Mouse (Mus musculus): ENCODE results near the gene Tsga10ip. TPM values are rescaled to one million over a fixed set of nuclear protein-coding genes. Genes with fewer than 3 reads are reported as not detected.

Tsga10ip gene
- polyA plus RNA-seq, 1 experiment from 2014 or later = 0.39 TPM

DNA sequence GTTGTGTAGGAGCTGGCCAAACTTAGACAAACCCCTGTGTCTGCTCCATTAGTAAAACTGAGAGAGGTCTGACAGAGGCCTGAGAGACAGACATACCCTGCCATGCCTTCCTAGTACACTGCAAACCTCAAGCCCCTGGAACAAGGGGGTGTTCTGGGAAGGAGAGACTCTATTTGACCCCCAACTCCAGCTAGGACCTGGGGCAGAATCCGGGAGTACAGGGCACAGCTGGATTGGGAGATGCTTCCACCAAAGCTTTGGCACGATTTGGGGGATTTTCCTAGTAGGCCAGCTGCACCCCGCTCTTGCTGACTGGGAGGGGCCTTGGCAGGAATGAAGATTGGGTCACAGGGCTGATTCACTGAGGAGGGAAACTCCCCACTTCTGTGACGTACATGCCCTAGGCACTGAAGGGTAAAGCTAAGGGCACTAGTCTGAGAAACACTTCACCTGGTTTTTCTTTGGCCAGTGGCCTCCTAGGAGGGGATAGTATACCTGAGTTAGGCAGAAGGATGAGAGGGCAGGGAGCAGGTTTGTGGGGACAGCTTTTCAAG, 29.7 kb upstream of the Tsga10ip start:
- Histone ChIP-seq H3K4me3 (no peak overlapping the region), H3K4me1 (peaks cover 13% of the 10 kb centered on the region), H3K36me3 (ENCODE audit: poor library complexity, severe bottlenecking) (peaks cover 13% of the 10 kb centered on the region), H3K4me2 (no peak overlapping the region), H3K9ac (no peak overlapping the region), H3K27ac (no peak overlapping the region), H3K9me3 (replicated peaks) (no peaks in the 10 kb centered on the region), H3K27me3 (0 out of 2 replicates have a peak, but pooled peaks cover 3% of the 10 kb centered on the region)
- no peak for ATAC-seq
- 84% methylated on average over 4 of the region's 4 CpGs for WGBS

DNA sequence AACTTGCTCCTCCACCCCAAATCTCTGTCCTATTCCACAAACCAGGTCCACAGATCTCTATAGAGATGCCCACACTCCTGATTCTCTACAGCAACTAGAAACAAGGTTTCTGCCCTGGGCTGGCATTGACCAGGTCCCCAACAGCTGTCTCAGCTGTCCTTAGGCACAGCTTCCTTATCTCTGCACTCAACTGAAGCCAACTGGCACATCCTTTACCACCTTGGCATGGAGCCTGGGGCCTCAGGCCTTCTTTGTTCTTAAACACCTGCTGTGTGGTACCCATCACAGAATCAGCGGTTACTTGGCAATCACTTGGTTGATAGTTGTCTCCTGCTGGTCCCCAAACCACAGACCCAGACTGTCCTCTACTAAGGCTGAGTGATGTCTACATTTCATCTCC, 28.1 kb upstream of the Tsga10ip start:
- no peak for ATAC-seq
- H3K4me2 ChIP-seq = no peak overlapping the region
- H3K36me3 ChIP-seq (ENCODE audit: poor library complexity, severe bottlenecking) = peaks cover 24% of the 10 kb centered on the region
- H3K4me3 ChIP-seq = no peak overlapping the region
- no peaks in the 10 kb centered on the region for H3K9me3 ChIP-seq (replicated peaks)
- H3K27ac ChIP-seq = no peak overlapping the region
- 86% methylated on average over 1 of the region's 1 CpGs for WGBS
- H3K27me3 ChIP-seq = no peaks in the 10 kb centered on the region
- H3K4me1 ChIP-seq = peaks cover 29% of the 10 kb centered on the region
- no peak overlapping the region for H3K9ac ChIP-seq

DNA sequence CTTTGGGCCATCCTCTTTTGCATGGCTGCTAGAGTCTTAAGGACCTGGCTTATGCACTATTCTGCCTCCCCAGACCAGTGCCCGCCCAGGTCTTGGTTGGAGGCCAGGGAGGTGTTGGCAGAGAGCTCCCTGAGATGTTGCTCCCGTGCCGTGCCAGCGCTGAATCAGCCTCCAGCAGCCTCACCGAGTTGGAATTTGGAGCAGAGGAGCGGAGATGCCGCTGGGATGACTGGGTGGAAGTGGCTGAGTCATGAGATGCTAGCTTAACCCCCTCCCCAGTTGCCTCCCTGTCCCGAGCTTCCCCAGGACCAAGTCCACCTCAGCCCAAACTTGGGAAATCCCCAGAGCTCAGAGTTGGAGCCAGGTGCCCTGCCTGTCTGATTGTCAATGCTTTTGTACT, 27.5 kb upstream of the Tsga10ip start:
- ATAC-seq = no peak
- H3K9me3 ChIP-seq (replicated peaks) = no peaks in the 10 kb centered on the region
- H3K4me1 ChIP-seq = peaks cover 29% of the 10 kb centered on the region
- no peaks in the 10 kb centered on the region for H3K27me3 ChIP-seq
- peaks cover 24% of the 10 kb centered on the region for H3K36me3 ChIP-seq (ENCODE audit: poor library complexity, severe bottlenecking)
- H3K4me2 ChIP-seq = no peak overlapping the region
- H3K27ac ChIP-seq = no peak overlapping the region
- WGBS = 76% methylated on average over 8 of the region's 8 CpGs
- H3K9ac ChIP-seq = no peak overlapping the region
- H3K4me3 ChIP-seq = no peak overlapping the region

DNA sequence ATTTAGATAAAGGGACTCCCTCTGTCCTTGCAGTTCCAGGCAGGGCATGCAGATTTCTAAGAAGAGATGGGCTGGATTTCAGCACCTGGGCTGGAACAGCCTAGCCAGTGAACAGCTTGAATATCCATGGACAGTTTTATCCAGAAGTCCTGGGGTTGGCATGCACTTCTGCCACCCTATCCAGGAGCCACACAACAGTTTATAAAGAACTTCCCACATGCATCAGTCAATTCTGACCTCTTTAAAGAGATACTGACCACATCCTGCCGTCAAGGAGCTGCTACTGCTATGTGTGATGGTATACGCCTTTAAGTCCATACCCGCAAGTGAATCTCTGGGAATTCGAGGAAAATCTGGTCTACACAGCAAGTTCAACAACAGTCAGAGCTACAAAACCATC, 26.9 kb upstream of the Tsga10ip start:
- no peak overlapping the region for H3K4me3 ChIP-seq
- H3K27me3 ChIP-seq = no peaks in the 10 kb centered on the region
- H3K4me1 ChIP-seq = peaks cover 29% of the 10 kb centered on the region
- no peak overlapping the region for H3K4me2 ChIP-seq
- no peaks in the 10 kb centered on the region for H3K9me3 ChIP-seq (replicated peaks)
- no peak overlapping the region for H3K9ac ChIP-seq
- H3K27ac ChIP-seq = no peak overlapping the region
- WGBS = 87% methylated on average over 4 of the region's 4 CpGs
- ATAC-seq = no peak
- peaks cover 24% of the 10 kb centered on the region for H3K36me3 ChIP-seq (ENCODE audit: poor library complexity, severe bottlenecking)

DNA sequence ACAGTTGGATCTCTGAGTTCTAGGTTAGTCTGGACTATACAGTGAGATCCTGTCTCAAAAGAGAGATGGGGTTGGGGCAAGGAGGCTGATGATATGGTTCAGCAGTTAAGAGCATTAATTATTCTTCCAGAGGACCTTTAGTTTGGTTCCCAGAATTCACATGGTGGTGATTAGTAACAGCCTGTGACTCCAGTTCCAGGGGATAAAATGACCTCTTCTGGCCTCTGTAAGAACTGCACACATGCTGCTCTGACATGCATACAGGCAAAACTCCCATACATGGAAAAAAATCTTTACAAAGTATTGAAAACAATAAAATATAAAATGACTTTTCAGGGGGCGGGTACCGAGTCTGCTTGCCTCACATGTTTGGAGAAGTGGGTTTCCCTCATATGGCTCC, 25.8 kb upstream of the Tsga10ip start:
- Histone ChIP-seq H3K4me2 (no peak overlapping the region), H3K9ac (no peak overlapping the region), H3K4me1 (peaks cover 33% of the 10 kb centered on the region), H3K36me3 (ENCODE audit: poor library complexity, severe bottlenecking) (peaks cover 27% of the 10 kb centered on the region), H3K4me3 (no peak overlapping the region), H3K27me3 (no peaks in the 10 kb centered on the region), H3K27ac (no peak overlapping the region), H3K9me3 (replicated peaks) (no peaks in the 10 kb centered on the region)
- WGBS = 86% methylated on average over 2 of the region's 2 CpGs
- no peak for ATAC-seq

DNA sequence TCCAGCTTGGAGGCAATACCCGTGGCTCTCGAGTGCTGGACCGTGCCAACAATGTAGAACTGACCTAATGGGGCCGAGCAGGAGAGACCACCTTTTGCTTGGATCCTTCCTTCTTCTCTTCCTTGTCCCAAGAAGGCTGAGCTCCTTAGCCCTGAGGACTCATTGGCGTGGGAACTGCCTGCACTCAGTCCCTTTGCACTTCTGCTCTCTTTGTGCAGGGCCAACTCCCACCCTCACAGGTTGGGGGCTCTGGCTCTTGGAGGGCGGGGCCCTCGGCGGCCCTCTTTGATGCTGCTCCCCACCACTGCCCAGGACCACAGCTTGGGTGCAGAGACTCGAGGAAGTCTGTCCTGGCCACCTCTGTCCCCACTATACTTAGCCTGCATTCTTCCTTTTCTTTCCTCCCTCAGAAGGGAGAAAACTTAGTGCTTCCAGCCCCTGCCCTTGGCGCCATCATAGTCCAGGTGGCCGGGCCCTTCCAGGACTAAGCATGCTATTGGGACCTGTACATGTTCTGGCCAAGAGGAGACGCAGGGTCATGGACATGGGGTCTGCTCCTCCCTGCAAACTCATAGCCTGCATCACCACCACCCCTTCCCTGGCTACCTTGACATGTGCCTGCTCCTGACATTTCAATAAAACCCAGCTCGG, 24.4 kb upstream of the Tsga10ip start:
- 95% methylated on average over 13 of the region's 13 CpGs for WGBS
- peaks cover 34% of the 10 kb centered on the region for H3K36me3 ChIP-seq (ENCODE audit: poor library complexity, severe bottlenecking)
- H3K27ac ChIP-seq = no peak overlapping the region
- H3K4me3 ChIP-seq = no peak overlapping the region
- no peaks in the 10 kb centered on the region for H3K9me3 ChIP-seq (replicated peaks)
- 0 out of 2 replicates have a peak overlapping the region, but pooled peaks have one; percentile 31 for H3K9ac ChIP-seq
- no peak for ATAC-seq
- peaks cover 38% of the 10 kb centered on the region for H3K4me1 ChIP-seq
- no peaks in the 10 kb centered on the region for H3K27me3 ChIP-seq
- peak overlapping the region; percentile 71; the same call in 1 of the 2 replicates for H3K4me2 ChIP-seq

DNA sequence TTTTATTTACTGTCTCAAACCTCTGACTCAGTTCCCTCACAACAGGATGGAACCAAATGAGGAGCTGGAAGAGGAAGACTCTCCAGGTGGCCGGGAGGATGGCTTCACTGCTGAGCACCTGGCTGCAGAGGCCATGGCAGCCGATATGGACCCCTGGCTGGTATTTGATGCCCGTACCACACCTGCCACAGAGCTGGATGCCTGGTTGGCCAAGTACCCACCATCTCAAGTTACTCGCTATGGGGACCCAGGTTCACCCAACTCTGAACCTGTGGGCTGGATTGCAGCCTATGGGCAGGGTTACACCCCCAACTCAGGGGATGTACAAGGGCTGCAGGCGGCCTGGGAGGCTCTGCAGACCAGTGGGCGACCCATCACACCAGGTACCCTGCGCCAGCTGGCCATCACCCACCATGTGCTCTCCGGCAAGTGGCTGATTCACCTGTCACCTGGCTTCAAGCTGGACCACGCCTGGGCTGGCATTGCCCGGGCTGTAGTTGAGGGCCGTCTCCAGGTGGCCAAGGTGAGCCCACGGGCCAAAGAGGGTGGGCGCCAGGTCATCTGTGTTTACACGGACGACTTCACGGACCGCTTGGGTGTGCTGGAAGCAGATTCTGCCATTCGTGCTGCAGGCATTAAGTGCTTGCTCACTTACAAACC, 23.7 kb upstream of the Tsga10ip start:
- WGBS = 91% methylated on average over 18 of the region's 18 CpGs
- Histone ChIP-seq H3K4me1 (peaks cover 38% of the 10 kb centered on the region), H3K9me3 (replicated peaks) (no peaks in the 10 kb centered on the region), H3K4me3 (peak overlapping the region; percentile 89), H3K36me3 (ENCODE audit: poor library complexity, severe bottlenecking) (peaks cover 41% of the 10 kb centered on the region), H3K4me2 (peak overlapping the region; percentile 71), H3K9ac (peak overlapping the region; percentile 94), H3K27ac (peak overlapping the region; percentile 5; the same call in 1 of the 2 replicates), H3K27me3 (no peaks in the 10 kb centered on the region)
- ATAC-seq = no peak

DNA sequence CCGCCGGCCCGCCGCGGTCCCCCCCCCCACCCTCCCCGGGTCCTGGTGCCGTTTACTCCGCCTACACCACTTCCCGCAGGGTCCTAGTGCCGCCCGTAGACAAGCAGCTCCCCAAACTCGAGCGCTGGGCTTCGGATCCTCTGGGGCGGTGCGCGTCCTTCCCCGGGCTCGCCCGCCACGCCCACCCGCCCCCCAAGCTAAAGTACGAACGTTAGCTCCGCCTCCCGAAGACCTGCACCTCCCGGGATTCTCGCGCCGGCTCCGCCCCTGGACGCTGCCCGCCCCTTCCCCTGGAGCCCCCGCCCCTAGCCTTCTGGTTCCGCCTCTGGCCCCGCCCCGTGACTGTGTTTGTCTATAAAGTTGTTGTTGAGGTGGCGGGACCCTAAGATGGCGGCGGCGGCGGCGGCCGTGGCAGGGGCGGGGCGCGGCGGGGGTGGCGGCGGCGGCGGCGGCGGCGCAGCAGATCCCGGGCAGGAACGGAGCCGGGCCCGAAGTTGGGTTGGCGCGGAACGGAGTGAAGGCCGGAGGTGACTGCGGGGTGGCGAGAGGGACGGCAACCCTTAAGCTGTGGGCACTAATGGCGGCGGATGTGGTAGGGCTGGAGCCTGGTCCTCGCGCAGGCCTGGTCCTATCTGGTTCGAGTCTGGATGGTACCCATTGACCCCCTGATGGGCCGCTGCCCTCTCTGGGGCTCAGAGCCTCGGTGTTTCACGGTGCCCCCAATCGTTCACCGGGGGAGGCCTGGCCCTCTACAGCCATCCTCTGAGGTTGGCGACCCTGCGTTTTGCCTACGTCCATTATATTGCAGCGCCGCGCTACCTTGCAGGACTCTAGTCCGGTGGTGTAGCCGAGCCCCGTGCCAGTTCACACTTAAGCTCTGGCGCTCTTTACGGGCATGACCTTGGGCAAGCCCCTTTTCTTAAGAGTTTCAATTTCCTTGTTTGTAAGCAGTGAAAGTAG, 22.7 kb upstream of the Tsga10ip start, which contains the start of the genes Drap1 and AI837181:
Gene Drap1 (minus strand): TSS at position 198 of the 960 bp plus-strand sequence.
Gene AI837181 (plus strand): TSS at position 363 of the 960 bp plus-strand sequence.
- Histone ChIP-seq H3K4me1 (peaks cover 38% of the 10 kb centered on the region), H3K9me3 (replicated peaks) (no peaks in the 10 kb centered on the region), H3K4me3 (peak within 1 kb of the TSS; percentile 89), H3K4me2 (peak within 1 kb of the TSS; percentile 92), H3K9ac (peak within 1 kb of the TSS; percentile 94), H3K27ac (peak within 1 kb of the TSS; percentile 87), H3K27me3 (no peaks in the 10 kb centered on the region), H3K36me3 (ENCODE audit: poor library complexity, severe bottlenecking) (peaks cover 51% of the 10 kb centered on the region)
- under 1% methylated on average over 63 of the region's 87 CpGs for WGBS
- peak; percentile 95 for ATAC-seq

DNA sequence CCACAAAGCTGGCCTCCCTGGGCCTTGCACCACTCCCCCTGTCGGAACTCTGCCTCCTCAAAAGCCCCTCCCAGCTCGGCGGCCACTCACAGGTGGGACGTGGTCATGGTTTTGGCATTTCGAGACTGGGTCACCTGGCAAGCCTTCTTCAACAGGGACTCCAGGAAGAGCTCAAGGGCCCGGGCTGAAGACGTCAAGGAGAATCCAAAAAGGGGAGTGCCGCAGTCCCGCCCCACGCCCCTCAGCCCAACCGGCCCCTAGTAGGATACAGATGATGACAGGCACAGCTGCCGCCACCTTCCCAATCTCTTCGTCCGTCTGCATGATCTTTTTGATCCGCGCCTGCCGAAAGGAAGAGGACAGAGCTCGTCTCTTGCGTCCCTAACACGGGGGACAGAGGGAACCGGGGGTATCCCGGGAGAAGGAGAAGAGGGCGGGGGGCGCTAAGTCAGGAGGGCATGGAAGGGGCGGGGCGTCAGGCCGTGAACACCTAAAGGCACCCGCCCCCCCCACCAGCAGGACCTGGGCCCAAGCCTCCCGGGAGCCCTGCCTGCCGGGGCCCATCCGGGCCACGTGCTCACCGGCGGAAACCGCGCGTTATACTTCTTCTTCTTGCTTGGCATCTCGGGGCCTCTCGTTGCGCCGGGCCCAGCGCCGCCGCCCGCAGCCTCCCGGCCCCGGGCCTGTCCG, 21.9 kb upstream of the Tsga10ip start:
- under 1% methylated on average over 40 of the region's 48 CpGs for WGBS
- Histone ChIP-seq H3K9ac (peak overlapping the region; percentile 84), H3K36me3 (ENCODE audit: poor library complexity, severe bottlenecking) (peaks cover 57% of the 10 kb centered on the region), H3K4me2 (peak overlapping the region; percentile 92), H3K9me3 (replicated peaks) (no peaks in the 10 kb centered on the region), H3K27me3 (no peaks in the 10 kb centered on the region), H3K4me1 (peaks cover 38% of the 10 kb centered on the region), H3K4me3 (peak overlapping the region; percentile 89), H3K27ac (peak overlapping the region; percentile 87)
- ATAC-seq = peak; percentile 59

DNA sequence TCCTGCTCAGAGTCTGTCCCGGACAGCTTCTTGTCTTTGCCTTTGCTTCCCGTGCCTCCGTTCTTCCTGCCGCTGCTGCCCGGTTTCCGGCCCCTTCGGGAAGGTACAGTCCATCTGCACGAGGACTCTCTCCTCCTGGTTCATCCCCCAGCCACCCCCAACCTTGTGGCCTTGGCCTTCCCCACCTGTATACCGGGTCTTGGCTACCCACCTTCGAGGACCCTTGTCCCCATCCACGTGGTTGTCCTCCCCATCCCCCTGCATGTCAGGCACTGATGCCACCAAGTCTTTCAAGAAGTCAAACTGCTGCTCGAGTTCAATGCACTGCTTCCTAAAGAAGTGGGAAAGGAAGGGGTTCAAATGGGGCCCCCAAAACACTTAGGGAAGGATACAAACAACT, 21.2 kb upstream of the Tsga10ip start:
- Histone ChIP-seq H3K4me2 (peak overlapping the region; percentile 92), H3K4me1 (peaks cover 38% of the 10 kb centered on the region), H3K27ac (peak overlapping the region; percentile 87; the same call in 1 of the 2 replicates), H3K9me3 (replicated peaks) (no peaks in the 10 kb centered on the region), H3K36me3 (ENCODE audit: poor library complexity, severe bottlenecking) (peaks cover 57% of the 10 kb centered on the region), H3K4me3 (peak overlapping the region; percentile 89), H3K27me3 (no peaks in the 10 kb centered on the region), H3K9ac (peak overlapping the region; percentile 84)
- ATAC-seq = no peak
- WGBS = 69% methylated on average over 12 of the region's 12 CpGs

DNA sequence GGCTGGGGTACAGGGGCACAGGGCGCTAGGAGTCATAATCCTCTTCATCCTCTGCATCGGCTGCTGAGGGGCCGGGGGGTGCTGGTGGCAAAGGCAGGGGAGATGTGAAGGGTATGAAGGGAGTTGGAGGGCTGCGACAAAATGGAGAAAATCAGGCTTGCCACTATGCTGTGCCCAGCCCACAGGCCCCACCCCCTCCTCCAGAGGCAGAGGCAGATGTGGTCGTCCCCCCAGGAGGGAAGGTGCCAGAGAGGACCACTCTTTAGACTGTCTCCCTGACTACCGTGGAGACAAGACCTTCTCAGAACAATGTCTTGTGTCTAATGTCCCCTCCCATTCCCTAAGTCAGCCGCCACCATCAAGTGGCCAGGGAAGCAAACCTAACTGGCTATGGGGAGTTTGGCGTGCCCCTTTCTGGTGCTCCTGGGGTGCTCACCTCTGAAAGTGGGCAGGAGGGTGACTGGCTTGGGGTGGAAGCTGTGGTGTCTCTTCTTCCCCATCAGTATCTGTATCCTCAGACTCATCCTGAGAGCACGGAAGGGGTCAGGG, 20.6 kb upstream of the Tsga10ip start:
- Histone ChIP-seq H3K27me3 (no peaks in the 10 kb centered on the region), H3K27ac (no peak overlapping the region), H3K4me1 (peaks cover 35% of the 10 kb centered on the region), H3K9ac (peak overlapping the region; percentile 84; the same call in 1 of the 2 replicates), H3K4me3 (peak overlapping the region; percentile 89), H3K36me3 (ENCODE audit: poor library complexity, severe bottlenecking) (peaks cover 52% of the 10 kb centered on the region), H3K4me2 (peak overlapping the region; percentile 92), H3K9me3 (replicated peaks) (no peaks in the 10 kb centered on the region)
- WGBS = 72% methylated on average over 9 of the region's 9 CpGs
- no peak for ATAC-seq
